Mouse (Mus musculus): ENCODE data around the gene Fgfr4.

DNA sequence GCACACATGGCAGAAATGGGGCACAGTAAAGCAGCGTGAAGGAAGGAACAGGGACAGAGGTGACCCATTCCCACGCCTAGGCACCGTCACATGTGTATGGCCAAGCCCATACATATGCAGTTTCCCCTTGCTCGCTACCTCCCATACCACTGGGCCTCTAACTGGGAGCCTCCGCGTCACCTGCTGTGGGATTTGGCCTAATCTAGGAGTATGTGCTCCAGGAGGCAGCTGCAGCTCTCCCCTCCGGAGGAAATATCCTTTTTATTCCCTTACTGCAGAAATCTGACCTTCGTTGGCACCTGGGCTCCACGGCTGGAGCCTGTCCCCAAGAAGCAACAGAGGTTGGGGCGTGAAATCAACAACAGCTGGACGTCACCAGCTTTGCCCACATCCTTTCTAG, 21.9 kb downstream of the Fgfr4 start:
- TF ChIP-seq CTCF (IDR thresholded peaks at IDR 0.05) (no peak), EP300 (IDR thresholded peaks at IDR 0.05; ENCODE audit: insufficient read depth, low read depth, low read length) (no peak), POLR2A (IDR thresholded peaks at IDR 0.05; ENCODE audit: insufficient read depth, low read depth, low read length) (no peak)
